Mouse (Mus musculus) bone marrow macrophage, adult 2 months (primary cell): ENCODE results near the gene Galt.

Experiments used
- CTCF ChIP-seq: IDR thresholded peaks from 2 replicates; pipeline ENCODE4 v1.5.1; 2012; ENCODE audit warnings: low read depth, mild to moderate bottlenecking, low read length, moderate library complexity
- POLR2A ChIP-seq: IDR thresholded peaks from 2 replicates; pipeline ENCODE4 v1.6.1; 2012; ENCODE audit warnings: mild to moderate bottlenecking, low read depth, low read length, borderline replicate concordance

DNA sequence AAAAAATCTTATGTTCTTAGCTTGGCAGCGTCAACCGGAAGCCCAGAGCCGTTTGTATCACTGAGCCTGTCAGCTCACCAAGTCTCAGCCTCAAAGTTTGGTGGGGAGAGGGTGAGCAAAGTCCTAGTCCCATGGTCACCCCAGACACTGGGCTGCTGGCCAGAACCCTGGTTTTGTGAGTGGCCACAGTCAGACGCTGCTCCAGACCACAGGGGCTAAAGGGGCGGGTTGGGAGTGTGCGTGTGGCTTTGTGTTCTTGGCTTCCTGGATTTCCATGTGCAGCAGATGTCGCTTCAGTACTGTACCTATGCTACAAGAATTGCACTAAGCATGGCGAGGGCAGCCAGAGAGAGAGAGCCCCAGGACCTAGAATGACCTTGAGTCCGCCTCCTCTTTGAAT is 4.2 kb downstream of the Galt start:
- TF ChIP-seq POLR2A (no peak), CTCF (no peak)
